Mouse (Mus musculus): ENCODE measurements around the gene Hsdl2.

DNA sequence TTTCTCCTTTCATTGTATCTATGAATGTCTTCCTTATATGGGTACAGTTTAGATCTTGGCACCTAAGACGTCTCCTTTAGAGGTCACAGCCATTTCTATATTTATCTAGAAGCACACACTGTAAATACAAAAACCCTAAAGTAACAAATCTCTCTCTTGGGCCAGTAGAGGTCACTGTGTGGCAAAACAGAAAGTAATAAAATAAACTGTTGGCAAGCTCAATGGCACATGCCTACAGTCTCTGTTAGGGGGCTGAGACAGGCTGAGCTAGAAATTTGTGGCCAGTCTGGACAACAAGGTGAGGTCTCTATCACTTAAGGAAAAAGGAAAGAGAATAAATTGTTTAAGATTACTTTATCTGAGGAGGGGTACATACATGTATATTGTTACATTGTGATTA is 33.6 kb downstream of the Hsdl2 start:
- TF ChIP-seq CTCF (IDR thresholded peaks at IDR 0.05; ENCODE audit: low read depth) (peak; percentile 43), EP300 (IDR thresholded peaks at IDR 0.05; ENCODE audit: low read depth) (no peak)
